Mouse (Mus musculus): ENCODE measurements at regions not wholly inside any gene's neighbourhood (a gene's known extent, or its start where the extent isn't known, plus 50 kb on each side); places are given as distances from the start of the nearest gene placed in this dataset.

DNA sequence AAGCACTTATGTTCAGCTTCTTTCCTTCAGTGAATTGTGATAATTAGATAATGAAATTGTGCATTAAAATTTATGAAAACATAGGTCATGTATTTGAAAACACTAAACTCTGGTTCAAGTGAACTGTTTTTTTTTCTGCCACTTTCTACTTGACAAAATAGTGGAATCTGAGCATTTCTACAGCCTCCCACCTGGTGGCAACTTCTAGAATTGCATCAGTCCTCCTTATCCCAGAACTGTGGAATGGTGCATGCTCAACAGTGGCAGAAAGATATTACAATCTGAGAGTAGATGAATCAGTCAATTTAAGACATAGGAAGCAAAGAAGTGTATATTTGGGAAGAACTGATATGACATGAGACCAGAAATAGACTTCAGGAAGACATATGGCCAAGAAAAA, 84.1 kb upstream of the Gm28269 start:
- DNase-seq, result peak; percentile 11

DNA sequence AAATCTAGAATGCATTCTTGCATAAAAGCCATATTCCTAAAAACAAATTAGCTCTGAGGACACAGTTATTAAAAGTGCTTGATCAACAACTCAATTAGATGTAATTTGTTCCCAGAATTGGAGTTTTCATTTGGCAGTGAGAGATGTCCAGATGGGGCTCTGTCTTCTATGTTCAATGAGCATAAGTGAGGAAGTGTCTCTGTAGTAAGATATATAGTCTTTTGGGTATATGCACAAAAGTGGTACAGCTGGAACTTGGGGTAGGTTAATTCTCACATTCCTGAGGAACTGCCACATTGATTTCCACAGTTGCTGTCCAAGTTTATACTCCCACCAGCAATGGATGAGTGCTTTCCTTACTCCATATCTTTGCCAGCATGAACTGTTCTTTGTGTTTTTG, 64.3 kb upstream of the Gm28269 start:
- no peak for DNase-seq

GRCm38 (mm10) chrX:21801834-21802233, 56.9 kb upstream of the Gm28269 start:
- DNase-seq, result no peak

All from right cerebral cortex, postnatal 14 days (tissue).